Mouse (Mus musculus) heart, postnatal 36 days (tissue): ENCODE results near the gene Lgsn. TPM values are rescaled to one million over a fixed set of nuclear protein-coding genes. Genes with fewer than 3 reads are reported as not detected.

ENCODE experiments used
- DNase-seq, 2 experiments: peaks; one replicate each; pipeline ENCODE4 v3.0.0; 2021 to 2022
- intact Hi-C: fragments of 180-260 bp; cut with DNase I; formaldehyde crosslinking; loops from one replicate; pipeline ENCODE4 v1.15.1; 2025
- total RNA-seq, 2 experiments: library from RNA; stranded (reverse); gene quantifications; 2 replicates each; pipeline ENCODE4 v1.2.3; 2021

Gene Lgsn
- total RNA-seq, 2 experiments from 2014 or later = not detected

GRCm38 (mm10) chr1:31210144-31210543, 33.9 kb downstream of the Lgsn start:
- intact Hi-C loops = loop anchor here (1.0 kb wide), 1 partner anchor 127 kb away; no protein-coding TSS in a partner anchor
- DNase-seq = peak; percentile 12 to 32

- no peak for DNase-seq
- intact Hi-C loops = no loop called here
These were observed 38.6 kb downstream of the Lgsn start for GRCm38 (mm10) chr1:31214831-31215230.

- DNase-seq = no peak
- intact Hi-C loops = no loop called here
These were observed 44.5 kb downstream of the Lgsn start for GRCm38 (mm10) chr1:31220599-31221250.

GRCm38 (mm10) chr1:31222564-31222963, 46.4 kb downstream of the Lgsn start, which contains the start of the genes 4931428L18Rik and Pih1d3:
4931428L18Rik (minus strand) TSS chr1:31222684.
Pih1d3 (plus strand) TSS chr1:31222838.
- intact Hi-C loops = no loop called here

GRCm38 (mm10) chr1:31233319-31234036, 57.3 kb downstream of the Lgsn start:
- no peak for DNase-seq
- intact Hi-C loops = no loop called here

More at GRCm38 (mm10) chr1:31222564-31222963, 46.4 kb downstream of the Lgsn start, which contains the start of the genes 4931428L18Rik and Pih1d3:
- DNase-seq = no peak

Other genes starting within 250 kb of the Lgsn start
- not detected for gene AC153137.1, start 198.4 kb upstream of the Lgsn start, total RNA-seq
- under 1 TPM in 1 of 2 experiments, not detected in 1; 0.16 TPM for gene 4931428L18Rik, start 46.3 kb downstream of the Lgsn start, total RNA-seq
- not detected for gene Pih1d3, start 46.4 kb downstream of the Lgsn start, total RNA-seq